Mouse (Mus musculus): Measurements from ENCODE around the gene Dnajc5. TPM values are rescaled to one million over a fixed set of nuclear protein-coding genes. Genes with fewer than 3 reads are reported as not detected.

Gene Dnajc5
- polyA plus RNA-seq, 1 experiment = 31.8 TPM

DNA sequence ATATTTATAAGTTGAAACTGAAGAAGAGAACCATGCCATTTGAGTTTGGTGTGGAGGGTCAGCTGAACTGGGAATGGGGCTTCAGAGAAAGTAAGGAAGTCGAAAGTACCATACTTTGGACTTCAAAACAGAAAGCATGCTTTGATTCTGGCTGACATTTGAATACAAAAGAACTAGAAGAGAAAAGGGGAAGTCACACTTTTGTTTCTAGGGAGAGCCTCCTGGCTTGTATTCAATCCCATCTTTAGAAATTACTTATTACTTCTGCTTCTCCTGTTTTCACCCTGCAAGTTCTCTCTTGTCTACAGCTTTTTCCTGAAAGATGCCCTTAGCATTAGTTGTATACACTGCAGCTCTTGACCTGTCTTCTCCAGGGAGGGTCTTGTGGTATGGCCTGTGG lies 27.9 kb downstream of the Dnajc5 start:
- TF ChIP-seq GATA1 (IDR thresholded peaks at IDR 0.05; ENCODE audit: low read length) = no peak

DNA sequence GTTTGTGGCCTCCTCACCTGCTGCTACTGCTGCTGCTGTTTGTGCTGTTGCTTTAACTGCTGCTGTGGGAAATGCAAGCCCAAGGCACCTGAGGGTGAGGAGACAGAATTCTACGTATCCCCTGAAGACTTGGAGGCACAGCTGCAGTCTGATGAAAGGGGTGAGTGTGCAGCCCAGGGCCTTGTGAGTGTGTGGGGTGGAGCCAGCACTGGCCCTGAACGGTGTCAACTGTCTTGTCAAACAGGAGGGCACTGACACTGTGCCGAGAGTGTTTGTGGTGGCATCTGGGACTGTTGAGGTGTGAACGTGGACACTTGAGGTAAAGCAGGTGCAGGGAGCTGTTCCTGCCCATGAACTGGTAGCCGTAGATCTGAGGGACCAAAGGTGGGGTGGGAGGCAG lies 28.4 kb downstream of the Dnajc5 start:
- no peak for TF ChIP-seq GATA1 (IDR thresholded peaks at IDR 0.05; ENCODE audit: low read length)

- TF ChIP-seq GATA1 (IDR thresholded peaks at IDR 0.05; ENCODE audit: low read length) = no peak
These were observed 29.9 kb downstream of the Dnajc5 start for GRCm38 (mm10) chr2:181550233-181550632.

- TF ChIP-seq GATA1 (IDR thresholded peaks at IDR 0.05; ENCODE audit: low read length) = no peak
These were observed 33.5 kb downstream of the Dnajc5 start for GRCm38 (mm10) chr2:181553772-181554171.

DNA sequence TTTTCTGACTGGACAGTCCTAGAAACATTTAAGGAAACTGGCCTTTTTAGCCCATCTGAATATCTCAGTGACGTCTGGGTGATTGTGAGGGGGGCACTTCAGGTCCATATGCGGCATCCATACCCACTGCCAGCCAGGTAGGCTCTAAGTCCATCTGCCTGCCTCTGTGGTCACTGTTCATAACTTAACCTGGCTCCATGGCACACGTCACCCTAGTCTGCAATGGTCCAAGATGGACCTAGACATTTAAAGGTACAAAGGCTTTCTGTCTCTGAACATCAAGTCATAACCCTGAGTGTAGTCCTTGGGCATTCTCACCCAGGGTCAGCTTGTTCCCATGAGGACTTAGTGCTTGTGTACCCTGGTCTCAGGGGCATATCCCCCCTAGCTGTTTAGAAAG lies 47.1 kb downstream of the Dnajc5 start:
- no peak for TF ChIP-seq GATA1 (IDR thresholded peaks at IDR 0.05; ENCODE audit: low read length)

DNA sequence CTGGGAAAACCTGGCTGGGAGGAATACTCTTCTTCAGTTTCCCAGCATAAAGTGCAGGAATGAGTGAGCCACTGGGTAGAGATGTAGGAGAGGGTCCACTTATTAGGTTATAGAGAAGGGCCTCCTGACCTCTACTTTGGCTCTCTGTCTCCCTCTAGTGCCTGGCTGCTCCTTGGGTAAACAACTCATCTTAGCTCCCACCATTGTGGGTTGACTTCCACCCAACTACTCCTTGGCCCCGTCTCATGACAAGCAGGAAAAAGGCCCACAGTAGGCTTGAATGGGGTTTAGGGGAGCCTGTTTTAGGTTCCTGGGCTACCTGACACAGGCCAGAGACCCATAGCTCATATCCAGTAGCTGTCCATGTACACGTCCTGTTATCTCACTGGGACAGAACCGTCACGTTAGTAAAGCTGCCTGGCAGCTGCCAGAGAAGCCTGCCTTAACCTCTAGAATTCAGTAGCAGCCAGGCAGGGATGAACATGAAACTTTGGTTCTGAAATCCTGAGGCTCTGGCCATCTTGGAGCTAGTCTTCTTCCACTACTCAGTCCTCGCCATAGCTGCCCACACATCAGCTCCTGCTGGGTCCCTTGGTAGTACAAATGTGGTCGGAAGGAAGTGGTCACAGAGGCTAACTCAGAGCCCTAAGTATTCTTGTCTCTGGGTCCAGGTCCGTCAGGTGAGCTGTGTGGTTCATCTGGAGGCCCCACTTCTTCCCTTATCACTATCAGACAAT lies 48.2 kb downstream of the Dnajc5 start:
- TF ChIP-seq GATA1 (IDR thresholded peaks at IDR 0.05; ENCODE audit: low read length) = no peak

DNA sequence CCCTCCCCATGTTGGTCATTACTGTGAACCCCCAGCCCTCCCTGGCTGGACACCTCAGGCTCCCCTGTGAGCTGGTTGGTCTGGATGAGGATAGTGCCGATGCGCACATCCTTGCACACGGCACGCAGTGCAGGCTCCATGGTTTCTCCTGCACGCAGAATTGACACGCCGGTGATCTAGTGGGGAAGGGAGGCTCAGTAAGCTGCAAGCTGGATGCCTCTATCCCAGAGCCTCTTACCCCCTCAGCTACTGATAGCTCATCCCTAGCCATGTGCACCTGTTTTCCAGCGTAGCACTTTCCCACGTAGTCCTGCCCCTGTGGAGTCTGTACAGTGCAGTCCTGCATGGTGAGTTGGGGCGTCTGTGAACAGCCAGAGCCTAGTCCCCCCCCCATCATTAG lies 49.6 kb downstream of the Dnajc5 start:
- no peak for TF ChIP-seq GATA1 (IDR thresholded peaks at IDR 0.05; ENCODE audit: low read length)

- TF ChIP-seq GATA1 (IDR thresholded peaks at IDR 0.05; ENCODE audit: low read length) = no peak
These were observed 50.1 kb downstream of the Dnajc5 start for GRCm38 (mm10) chr2:181570375-181570774.

DNA sequence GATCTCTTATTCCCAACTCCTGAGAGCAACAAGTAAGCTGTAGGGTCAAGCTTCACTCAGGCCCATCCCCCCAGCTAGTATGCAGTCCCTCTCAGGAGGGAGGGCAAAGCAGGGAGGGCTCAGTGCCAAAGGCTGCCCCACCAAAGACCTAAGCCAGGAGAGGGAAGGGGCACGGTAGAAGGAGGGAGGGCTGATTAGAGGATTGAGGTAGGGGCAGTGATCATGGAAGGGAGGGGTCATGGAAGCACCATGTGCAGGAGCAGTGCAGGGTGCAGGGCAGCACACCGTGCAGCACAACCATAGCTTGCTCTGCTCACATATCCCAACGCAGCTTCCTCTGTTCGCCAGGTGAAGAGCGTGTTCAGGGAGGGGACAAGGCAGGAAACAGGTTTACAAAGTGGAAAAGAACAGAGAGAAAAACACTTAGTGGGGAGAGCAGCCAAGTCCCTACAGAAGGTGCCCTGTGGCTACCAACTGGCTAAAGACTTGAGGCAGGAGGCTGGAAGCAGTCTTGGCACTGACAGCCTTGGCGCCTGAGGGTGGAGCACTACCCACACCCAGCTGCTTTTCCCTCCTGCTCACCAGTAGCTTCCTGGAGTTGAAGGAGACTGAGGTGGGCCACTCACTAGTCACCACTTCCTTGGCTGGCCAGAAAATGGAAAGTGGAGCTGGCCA lies 50.8 kb downstream of the Dnajc5 start:
- no peak for TF ChIP-seq GATA1 (IDR thresholded peaks at IDR 0.05; ENCODE audit: low read length)

- TF ChIP-seq GATA1 (IDR thresholded peaks at IDR 0.05; ENCODE audit: low read length) = no peak
These were observed 51.8 kb downstream of the Dnajc5 start for GRCm38 (mm10) chr2:181571941-181572670.

GRCm38 (mm10) chr2:181572921-181573920 lies 52.9 kb downstream of the Dnajc5 start:
- no peak for TF ChIP-seq GATA1 (IDR thresholded peaks at IDR 0.05; ENCODE audit: low read length)

GRCm38 (mm10) chr2:181573961-181574360 lies 53.7 kb downstream of the Dnajc5 start:
- no peak for TF ChIP-seq GATA1 (IDR thresholded peaks at IDR 0.05; ENCODE audit: low read length)

GRCm38 (mm10) chr2:181574921-181575545 lies 54.7 kb downstream of the Dnajc5 start:
- TF ChIP-seq GATA1 (IDR thresholded peaks at IDR 0.05; ENCODE audit: low read length) = no peak

DNA sequence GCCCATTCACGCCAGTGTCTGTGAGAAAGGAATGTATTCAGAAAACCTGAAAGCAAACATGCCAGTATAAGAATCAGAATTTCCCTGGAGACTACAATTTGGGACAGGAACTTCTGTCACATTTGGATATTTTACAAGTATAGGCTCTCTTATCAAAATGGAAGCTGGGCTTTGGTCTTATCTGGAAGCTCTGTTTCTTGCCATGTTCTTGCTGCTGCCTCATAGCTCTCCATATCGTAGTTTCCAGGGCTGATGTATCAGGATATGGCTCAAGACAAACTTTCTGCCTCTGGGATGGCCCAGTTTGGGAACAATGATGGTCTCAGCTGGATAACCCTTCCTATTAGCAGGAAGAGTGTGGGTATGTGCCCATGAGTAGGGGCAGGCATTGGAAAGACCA lies 56.3 kb downstream of the Dnajc5 start:
- TF ChIP-seq GATA1 (IDR thresholded peaks at IDR 0.05; ENCODE audit: low read length) = no peak

GRCm38 (mm10) chr2:181577126-181577525 lies 56.8 kb downstream of the Dnajc5 start:
- no peak for TF ChIP-seq GATA1 (IDR thresholded peaks at IDR 0.05; ENCODE audit: low read length)

Data from G1E-ER4 (cell line).